Mouse (Mus musculus) spleen, adult 2 months (tissue): ENCODE results near the gene Tcfl5.

Source experiments
- CTCF ChIP-seq: fragments of 200-500 bp; IDR thresholded peaks from 2 replicates; pipeline ENCODE4 v1.5.1; 2011; ENCODE audit warnings: mild to moderate bottlenecking, inconsistent platforms; ENCODE audit not compliant: insufficient read depth, insufficient read length, insufficient replicate concordance; ENCODE audit errors: extremely low read depth
- POLR2A ChIP-seq: fragments of 200-500 bp; IDR thresholded peaks from 2 replicates; pipeline ENCODE4 v1.6.1; 2011; ENCODE audit warnings: low read depth, low read length, inconsistent platforms

DNA sequence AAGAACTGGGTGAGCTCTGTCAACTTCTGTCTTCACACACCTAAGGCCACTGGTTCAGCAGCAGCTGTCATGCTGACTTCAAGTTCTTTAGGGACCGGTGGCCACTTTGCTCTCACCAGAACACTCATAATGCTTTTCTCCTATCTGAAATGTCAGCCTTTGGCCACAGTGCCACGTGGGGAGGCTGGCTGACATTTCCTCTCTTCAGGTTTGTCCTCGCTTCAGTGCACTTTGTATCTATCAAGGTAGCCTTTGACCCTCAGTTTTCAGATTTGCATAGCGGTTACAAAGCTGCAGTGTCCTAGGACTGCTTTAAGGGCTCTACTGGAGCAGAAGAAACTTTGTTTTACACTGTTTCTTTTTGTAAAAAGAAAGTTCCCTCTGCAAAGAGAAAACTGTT is 66.0 kb downstream of the Tcfl5 start:
- TF ChIP-seq CTCF (no peak), POLR2A (no peak)
